Mouse (Mus musculus) E14TG2a.4 (cell line): ENCODE results near the gene Dhrs11.

Experiments
- H3K27me3 ChIP-seq: 2 replicates; pipeline ENCODE4 v1.6.1; 2014; ENCODE audit warnings: low read length, control low read depth; ENCODE audit not compliant: insufficient read depth
- H3K36me3 ChIP-seq: 2 replicates; pipeline ENCODE4 v1.6.1; 2014; ENCODE audit warnings: low read length, control low read depth; ENCODE audit not compliant: insufficient read depth
- H3K4me1 ChIP-seq: replicated peaks from 2 replicates; pipeline ENCODE4 v1.6.1; 2014; ENCODE audit warnings: low read depth, low read length, control low read depth
- H3K4me3 ChIP-seq: replicated peaks from 2 replicates; pipeline ENCODE4 v1.5.1; 2014; ENCODE audit warnings: mild to moderate bottlenecking, low read length
- H3K9me3 ChIP-seq: 2 replicates; pipeline ENCODE4 v1.6.1; 2014; ENCODE audit warnings: low read length, control low read depth
- CTCF ChIP-seq: conservative IDR thresholded peaks from 2 replicates; pipeline ENCODE4 v1.5.1; 2014; ENCODE audit warnings: low read length
- NANOG ChIP-seq: IDR thresholded peaks from 2 replicates; pipeline ENCODE4 v1.6.1; 2014; ENCODE audit warnings: borderline replicate concordance, low read length, mixed read lengths
- POU5F1 ChIP-seq: IDR thresholded peaks from 2 replicates; pipeline ENCODE4 v1.6.1; 2014; ENCODE audit warnings: low read length, borderline replicate concordance

Dhrs11 gene

DNA sequence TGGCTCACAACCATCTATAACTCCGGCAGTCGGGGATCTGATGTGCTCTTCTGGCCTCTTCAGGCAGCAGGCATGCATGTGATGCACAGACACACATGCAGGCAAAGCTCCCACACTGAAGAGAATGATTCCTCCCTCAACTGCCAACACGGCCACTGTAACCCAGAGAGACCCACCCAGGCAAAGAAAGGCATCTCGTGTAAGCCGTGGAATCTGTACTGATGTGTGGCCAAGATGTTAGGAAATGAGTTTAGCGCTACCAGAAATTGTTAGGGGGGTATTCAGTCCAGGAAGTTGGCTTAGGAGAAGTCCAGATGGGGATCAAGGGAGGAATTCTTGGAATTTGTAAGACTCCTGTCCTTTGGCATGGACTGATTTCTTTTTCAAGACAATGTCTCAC lies 38.4 kb downstream of the Dhrs11 start:
- H3K36me3 ChIP-seq: no peaks in the 10 kb centered on the region
- H3K4me3 ChIP-seq: no peak overlapping the region
- TF ChIP-seq NANOG (no peak), POU5F1 (no peak), CTCF (no peak)
- H3K27me3 ChIP-seq: peaks cover 29% of the 10 kb centered on the region; the same call in 1 of the 2 replicates
- no peaks in the 10 kb centered on the region for H3K9me3 ChIP-seq
- H3K4me1 ChIP-seq: peaks cover 12% of the 10 kb centered on the region

DNA sequence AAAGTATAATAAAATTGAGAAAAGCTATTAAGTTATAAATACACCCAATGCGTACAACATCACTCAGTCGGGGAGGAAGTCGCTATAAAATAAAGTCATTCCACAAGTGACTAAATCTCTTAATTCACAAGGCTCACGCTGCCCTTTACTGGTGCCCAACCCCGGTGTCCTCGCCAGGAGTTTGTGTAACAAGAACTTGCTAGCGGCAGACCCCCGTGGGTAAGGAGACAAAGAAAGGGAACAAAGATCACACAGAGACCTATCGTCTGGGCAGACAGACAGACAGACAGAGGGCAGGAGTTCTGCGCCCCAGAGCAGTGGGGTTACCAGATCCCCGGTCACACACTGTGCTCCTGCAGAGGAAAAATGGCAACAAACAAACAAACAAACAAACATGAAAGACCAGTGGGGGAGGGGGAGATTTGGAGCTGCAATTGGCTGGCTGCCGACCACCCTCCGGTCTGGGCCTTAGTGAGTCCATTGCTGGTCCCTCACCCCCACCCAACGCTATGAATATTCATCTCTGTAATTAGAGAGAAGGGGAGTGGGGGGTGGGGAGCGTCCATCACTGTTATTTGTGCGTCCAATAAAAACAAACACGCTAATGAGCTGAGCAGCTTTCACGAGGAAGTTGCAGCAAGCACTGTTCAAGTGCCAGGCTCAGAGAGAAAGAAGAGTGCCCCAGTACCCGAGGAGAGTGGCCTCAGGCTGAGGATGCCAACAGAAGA lies 48.5 kb downstream of the Dhrs11 start:
- H3K4me1 ChIP-seq: peaks cover 37% of the 10 kb centered on the region
- no peaks in the 10 kb centered on the region for H3K9me3 ChIP-seq
- no peaks in the 10 kb centered on the region for H3K36me3 ChIP-seq
- peak overlapping the region; percentile 56 for H3K4me3 ChIP-seq
- TF ChIP-seq CTCF: no peak
- no peak for TF ChIP-seq NANOG
- TF ChIP-seq POU5F1: no peak
- H3K27me3 ChIP-seq: peaks cover 49% of the 10 kb centered on the region

GRCm38 (mm10) chr11:84775560-84775959 lies 53.2 kb downstream of the Dhrs11 start:
- TF ChIP-seq POU5F1 (no peak), CTCF (no peak), NANOG (no peak)
- Histone ChIP-seq H3K4me3 (no peak overlapping the region), H3K9me3 (no peaks in the 10 kb centered on the region), H3K36me3 (no peaks in the 10 kb centered on the region), H3K4me1 (peaks cover 44% of the 10 kb centered on the region), H3K27me3 (peaks cover 43% of the 10 kb centered on the region)

GRCm38 (mm10) chr11:84774870-84775514 lies 53.8 kb downstream of the Dhrs11 start:
- no peak overlapping the region for H3K4me3 ChIP-seq
- H3K36me3 ChIP-seq: no peaks in the 10 kb centered on the region
- H3K27me3 ChIP-seq: peaks cover 45% of the 10 kb centered on the region
- H3K4me1 ChIP-seq: peaks cover 38% of the 10 kb centered on the region
- H3K9me3 ChIP-seq: no peaks in the 10 kb centered on the region
- no peak for TF ChIP-seq NANOG
- no peak for TF ChIP-seq POU5F1
